Mouse (Mus musculus): Measurements from ENCODE around the gene Arfgap3. TPM values are rescaled to one million over a fixed set of nuclear protein-coding genes. Genes with fewer than 3 reads are reported as not detected.
A peak's percentile ranks its signal among the peaks of the same experiment; 100 is the strongest.

The Arfgap3 gene
- total and polyA plus RNA-seq, 3 experiments, result 8.2 to 12.4 TPM; not detected in 1

- H3K27ac ChIP-seq (ENCODE audit: control insufficient read depth, low read depth, low read length), result no peak overlapping the region
- H3K4me1 ChIP-seq (ENCODE audit: control insufficient read depth in 1 of 2, insufficient read depth in 2 of 2, low read length in 2 of 2), result peaks cover 0 to 10% of the 10 kb centered on the region in 2 experiments; a peak in 2 of 4 replicates
- H3K36me3 ChIP-seq (ENCODE audit: control insufficient read depth in 1 of 2, insufficient read depth in 2 of 2, low read length in 2 of 2), result peaks cover 0 to 5% of the 10 kb centered on the region in 2 experiments; a peak in 2 of 4 replicates
- no peaks in the 10 kb centered on the region for H3K27me3 ChIP-seq (ENCODE audit: control insufficient read depth in 1 of 2, insufficient read depth in 2 of 2, low read length in 2 of 2)
- H3K9me3 ChIP-seq (replicated peaks; ENCODE audit: insufficient read depth, low read length), result no peaks in the 10 kb centered on the region
- no peak for DNase-seq (ENCODE audit: low read depth, low spot score)
- peak overlapping the region; percentile 74 for H3K9ac ChIP-seq (ENCODE audit: control insufficient read depth, low read depth, low read length, poor library complexity, severe bottlenecking)
- peak overlapping the region; percentile 76 to 82; a peak in 3 of 4 replicates for H3K4me3 ChIP-seq (ENCODE audit: control insufficient read depth in 1 of 2, insufficient read depth in 1 of 2, low read depth in 2 of 2, low read length in 2 of 2)
- peaks cover 1% of the 10 kb centered on the region; the same call in 1 of the 2 replicates for H3K79me2 ChIP-seq (ENCODE audit: control insufficient read depth, insufficient read depth, low read length, poor library complexity)
- no peak for TF ChIP-seq POLR2AphosphoS2 (IDR thresholded peaks at IDR 0.05; ENCODE audit: low read length)
- TF ChIP-seq MAX (IDR thresholded peaks at IDR 0.05; ENCODE audit: low read length), result no peak
- no peak for TF ChIP-seq POLR2AphosphoS5 (IDR thresholded peaks at IDR 0.05; ENCODE audit: borderline replicate concordance, low read depth, low read length)
- TF ChIP-seq MXI1 (IDR thresholded peaks at IDR 0.05; ENCODE audit: low read depth, low read length), result no peak
- no peak for TF ChIP-seq UBTF (IDR thresholded peaks at IDR 0.05; ENCODE audit: borderline replicate concordance, insufficient read depth, low read depth, low read length)
- no peak for TF ChIP-seq HCFC1 (IDR thresholded peaks at IDR 0.05; ENCODE audit: low read depth, low read length)
- no peak for TF ChIP-seq TBP (IDR thresholded peaks at IDR 0.05; ENCODE audit: low read depth, low read length)
- no peak for TF ChIP-seq KAT2A (conservative IDR thresholded peaks at IDR 0.05; ENCODE audit: low read depth, low read length)
- no peak for TF ChIP-seq E2F4 (IDR thresholded peaks at IDR 0.05; ENCODE audit: borderline replicate concordance, low read depth, low read length)
- TF ChIP-seq NELFE (IDR thresholded peaks at IDR 0.05; ENCODE audit: low read depth, low read length), result no peak
- no peak for TF ChIP-seq MAZ (IDR thresholded peaks at IDR 0.05; ENCODE audit: low read depth, low read length)
- no peak for TF ChIP-seq TAL1 (IDR thresholded peaks at IDR 0.05; ENCODE audit: low read length)
- no peak for TF ChIP-seq TCF12 (IDR thresholded peaks at IDR 0.05; ENCODE audit: low read depth, low read length)
These were observed 812 bp upstream of the Arfgap3 start for GRCm38 (mm10) chr15:83350859-83351258.

- peaks cover 0 to 8% of the 10 kb centered on the region in 2 experiments; a peak in 2 of 4 replicates for H3K36me3 ChIP-seq (ENCODE audit: control insufficient read depth in 1 of 2, insufficient read depth in 2 of 2, low read length in 2 of 2)
- peak overlapping the region; percentile 81 for H3K9ac ChIP-seq (ENCODE audit: control insufficient read depth, low read depth, low read length, poor library complexity, severe bottlenecking)
- no peaks in the 10 kb centered on the region for H3K27me3 ChIP-seq (ENCODE audit: control insufficient read depth in 1 of 2, insufficient read depth in 2 of 2, low read length in 2 of 2)
- peak overlapping the region; percentile 84 to 88 for H3K4me3 ChIP-seq (ENCODE audit: control insufficient read depth in 1 of 2, insufficient read depth in 1 of 2, low read depth in 2 of 2, low read length in 2 of 2)
- no peak for DNase-seq (ENCODE audit: low read depth, low spot score)
- H3K27ac ChIP-seq (ENCODE audit: control insufficient read depth, low read depth, low read length), result no peak overlapping the region
- peaks cover 1% of the 10 kb centered on the region; the same call in 1 of the 2 replicates for H3K79me2 ChIP-seq (ENCODE audit: control insufficient read depth, insufficient read depth, low read length, poor library complexity)
- H3K9me3 ChIP-seq (replicated peaks; ENCODE audit: insufficient read depth, low read length), result no peaks in the 10 kb centered on the region
- TF ChIP-seq E2F4 (IDR thresholded peaks at IDR 0.05; ENCODE audit: borderline replicate concordance, low read depth, low read length) (no peak), ELF1 (IDR thresholded peaks at IDR 0.05; ENCODE audit: low read depth, low read length) (no peak), EP300 (IDR thresholded peaks at IDR 0.05; ENCODE audit: low read depth in 1 of 2, low read length in 2 of 2) (no peak), MYC (IDR thresholded peaks at IDR 0.05; ENCODE audit: low read depth, low read length) (no peak), MXI1 (IDR thresholded peaks at IDR 0.05; ENCODE audit: low read depth, low read length) (no peak), TAL1 (IDR thresholded peaks at IDR 0.05; ENCODE audit: low read length) (no peak), CHD2 (IDR thresholded peaks at IDR 0.05; ENCODE audit: low read length) (no peak)
- H3K4me1 ChIP-seq (ENCODE audit: control insufficient read depth in 1 of 2, insufficient read depth in 2 of 2, low read length in 2 of 2), result peaks cover 0 to 12% of the 10 kb centered on the region in 2 experiments
These were observed 658 bp downstream of the Arfgap3 start for GRCm38 (mm10) chr15:83349225-83349953.

Measured in MEL (cell line).